Mouse (Mus musculus) cerebellum, adult (tissue): ENCODE results near the gene Spag5.
A peak's percentile ranks its signal among the peaks of the same experiment; 100 is the strongest.

ENCODE experiments used
- ATAC-seq: cut with Nextera tagmentation; 2 replicates; pipeline ENCODE4 v1.9.2; 2017; ENCODE audit warnings: mild to moderate bottlenecking, moderate library complexity, mixed read lengths; ENCODE audit not compliant: insufficient number of reproducible peaks, low FRiP score, low TSS enrichment

Spag5 gene

GRCm38 (mm10) chr11:78347908-78348307, 46.6 kb downstream of the Spag5 start:
- ATAC-seq, result no peak

GRCm38 (mm10) chr11:78348474-78348873, 47.1 kb downstream of the Spag5 start:
- no peak for ATAC-seq

GRCm38 (mm10) chr11:78349441-78350358, 48.4 kb downstream of the Spag5 start:
- no peak for ATAC-seq

GRCm38 (mm10) chr11:78353081-78353480, 51.8 kb downstream of the Spag5 start:
- no peak for ATAC-seq

- no peak for ATAC-seq
Observed at GRCm38 (mm10) chr11:78354905-78355304, 53.6 kb downstream of the Spag5 start.

- peak; percentile 53; the same call in 1 of the 2 replicates for ATAC-seq
Observed at GRCm38 (mm10) chr11:78355471-78356238, 54.3 kb downstream of the Spag5 start.

- ATAC-seq, result no peak
Observed at GRCm38 (mm10) chr11:78358330-78359007, 57.1 kb downstream of the Spag5 start.

GRCm38 (mm10) chr11:78360125-78360788, 58.9 kb downstream of the Spag5 start:
- ATAC-seq, result peak; percentile 64; the same call in 1 of the 2 replicates

- no peak for ATAC-seq
Observed at GRCm38 (mm10) chr11:78360789-78361131, 59.4 kb downstream of the Spag5 start.

- ATAC-seq, result no peak
Observed at GRCm38 (mm10) chr11:78363309-78364007, 62.1 kb downstream of the Spag5 start.

GRCm38 (mm10) chr11:78364103-78364502, 62.8 kb downstream of the Spag5 start:
- ATAC-seq, result no peak

GRCm38 (mm10) chr11:78367456-78368225, 66.3 kb downstream of the Spag5 start:
- no peak for ATAC-seq

- no peak for ATAC-seq
Observed at GRCm38 (mm10) chr11:78370389-78370788, 69.1 kb downstream of the Spag5 start.

- no peak for ATAC-seq
Observed at GRCm38 (mm10) chr11:78371711-78372110, 70.4 kb downstream of the Spag5 start.
